Mouse (Mus musculus) hindbrain, embryonic 14.5 days (tissue): ENCODE results near the gene Mark3. TPM values are rescaled to one million over a fixed set of nuclear protein-coding genes. Genes with fewer than 3 reads are reported as not detected.

Source experiments
- ATAC-seq: fragments of 200-750 bp; cut with Nextera tagmentation; 2 replicates; pipeline ENCODE4 v1.8.0; 2017; ENCODE audit warnings: moderate number of reproducible peaks, mild to moderate bottlenecking, moderate TSS enrichment, moderate library complexity; ENCODE audit not compliant: low FRiP score
- DNase-seq: peaks from one replicate; pipeline ENCODE4 v3.0.0-alpha.2; 2015; ENCODE audit warnings: low spot score
- H3K27ac ChIP-seq: fragments of 300-500 bp; sonication (generic); 2 replicates; pipeline ENCODE4 v1.5.1; 2014; ENCODE audit warnings: mild to moderate bottlenecking, moderate library complexity
- H3K27me3 ChIP-seq: fragments of 300-500 bp; sonication (generic); 2 replicates; pipeline ENCODE4 v1.6.1; 2014; ENCODE audit warnings: mild to moderate bottlenecking, low read length, mixed read lengths; ENCODE audit not compliant: control insufficient read depth, insufficient read depth
- H3K36me3 ChIP-seq: fragments of 300-500 bp; sonication (generic); replicated peaks from 2 replicates; pipeline ENCODE4 v1.6.1; 2014; ENCODE audit not compliant: control insufficient read depth, insufficient read depth
- H3K4me1 ChIP-seq: fragments of 300-500 bp; sonication (generic); replicated peaks from 2 replicates; pipeline ENCODE4 v1.6.1; 2014; ENCODE audit warnings: antibody characterized with exemption, low read length, mixed read lengths; ENCODE audit not compliant: control insufficient read depth, insufficient read depth
- H3K4me2 ChIP-seq: fragments of 300-500 bp; sonication (generic); replicated peaks from 2 replicates; pipeline ENCODE4 v1.6.1; 2014; ENCODE audit warnings: mild to moderate bottlenecking, moderate library complexity
- H3K4me3 ChIP-seq: fragments of 300-500 bp; sonication (generic); replicated peaks from 2 replicates; pipeline ENCODE4 v1.5.1; 2014; ENCODE audit warnings: mild to moderate bottlenecking, low read length
- H3K9ac ChIP-seq: fragments of 300-500 bp; sonication (generic); 2 replicates; pipeline ENCODE4 v1.6.1; 2014
- H3K9me3 ChIP-seq: fragments of 300-500 bp; sonication (generic); 2 replicates; pipeline ENCODE4 v1.6.1; 2016; ENCODE audit warnings: low read length; ENCODE audit not compliant: control insufficient read depth
- whole genome bisulfite sequencing: fragments of 180-500 bp; shearing (Covaris S2); extraction: QIAGEN DNeasy Blood & Tissue Kit; methylation state at CpG from one replicate; pipeline ENCODE4 v1.1.7; 2014; 5-methylcytosine and 5-hydroxymethylcytosine counted together
- polyA plus RNA-seq: library from polyadenylated mRNA; unstranded; fragments of >200 nt; fragmentation: Nextera tagmentation; extraction: Ambion mirVana; gene quantifications from 2 replicates; pipeline ENCODE4 v1.2.1, GENCODE M21; 2014

Gene Mark3
- polyA plus RNA-seq, 1 experiment from 2014 or later, result 76.4 TPM

DNA sequence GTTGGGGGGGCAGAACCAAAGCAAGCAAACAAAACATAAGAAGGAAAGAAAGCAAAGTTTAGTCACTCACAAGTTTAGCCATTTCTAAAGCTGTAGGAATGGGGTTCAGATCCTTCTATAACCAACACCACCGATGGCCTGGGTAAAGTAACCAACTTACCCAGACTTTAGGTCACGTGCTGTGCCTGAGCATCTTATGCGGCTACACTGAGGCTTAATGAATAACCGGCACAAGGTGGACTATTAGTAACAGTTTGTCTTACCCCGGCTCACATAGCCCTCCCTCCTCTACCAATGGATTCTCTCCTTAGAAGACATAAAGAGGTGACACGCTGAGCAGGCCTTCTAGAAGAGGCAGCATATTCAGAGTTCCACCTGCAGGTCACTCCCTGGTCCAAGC is 1.0 kb upstream of the Mark3 start:
- ATAC-seq (no peak), DNase-seq (no peak)
- Histone ChIP-seq H3K4me2 (peak overlapping the region; percentile 96), H3K36me3 (peaks cover 3% of the 10 kb centered on the region; the same call in 1 of the 2 replicates), H3K27me3 (no peaks in the 10 kb centered on the region), H3K4me1 (peaks cover 29% of the 10 kb centered on the region), H3K9ac (peak overlapping the region; percentile 99), H3K9me3 (no peaks in the 10 kb centered on the region), H3K4me3 (peak overlapping the region; percentile 100), H3K27ac (peak overlapping the region; percentile 98)
- 30% methylated on average over 6 of the region's 6 CpGs for WGBS

DNA sequence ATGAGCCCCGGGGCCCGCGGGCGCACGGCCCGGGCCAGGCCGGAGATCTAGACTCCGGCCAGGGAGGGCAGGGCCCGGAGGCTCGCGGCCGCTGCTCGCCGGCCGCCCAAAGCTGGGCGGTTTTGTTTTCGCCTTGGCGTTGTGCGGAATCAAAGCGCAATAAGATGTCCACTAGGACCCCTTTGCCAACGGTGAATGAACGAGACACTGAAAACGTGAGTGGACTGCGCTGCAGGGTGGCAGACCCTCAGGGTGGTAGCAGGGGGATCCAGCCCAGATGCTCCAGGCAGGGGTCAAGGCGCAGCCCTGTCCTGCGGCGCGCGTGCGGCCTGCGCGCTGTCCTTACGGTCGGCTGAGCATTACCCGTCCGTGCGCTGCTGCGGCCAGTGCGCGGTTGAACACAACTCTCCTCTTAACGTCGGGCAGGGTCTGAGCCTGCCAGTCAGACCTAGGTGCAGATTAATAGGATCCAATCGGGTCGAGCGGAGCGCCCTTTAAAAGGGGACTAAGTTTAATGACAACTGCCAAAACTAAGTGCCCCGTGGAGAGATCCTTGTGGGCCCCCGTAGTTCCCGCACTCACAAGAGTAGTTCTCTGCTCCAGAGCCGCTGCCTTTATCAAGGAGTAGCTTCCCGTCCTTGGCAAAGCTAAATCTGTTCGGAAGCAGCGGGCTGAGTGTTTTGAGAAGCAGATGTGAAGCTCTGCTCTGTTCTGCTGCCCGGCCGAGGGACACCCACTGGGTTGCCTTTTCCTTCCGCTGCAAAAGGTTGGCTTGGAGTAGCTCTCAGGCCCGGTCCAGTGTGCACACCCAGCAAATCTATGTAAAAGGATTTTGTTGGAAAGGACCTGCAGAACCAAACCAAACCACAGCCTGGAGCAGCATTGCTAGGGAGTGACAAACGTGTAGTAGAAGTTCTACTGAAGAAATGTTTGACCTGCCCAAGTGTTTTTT is 840 bp downstream of the Mark3 start:
- Histone ChIP-seq H3K4me3 (peak overlapping the region; percentile 100), H3K27me3 (no peaks in the 10 kb centered on the region), H3K9me3 (no peaks in the 10 kb centered on the region), H3K4me1 (peaks cover 29% of the 10 kb centered on the region), H3K36me3 (peaks cover 3% of the 10 kb centered on the region; the same call in 1 of the 2 replicates), H3K9ac (peak overlapping the region; percentile 99), H3K27ac (peak overlapping the region; percentile 98), H3K4me2 (peak overlapping the region; percentile 96)
- ATAC-seq (peak; percentile 26), DNase-seq (peak; percentile 25)
- WGBS, result under 1% methylated on average over 58 of the region's 58 CpGs

DNA sequence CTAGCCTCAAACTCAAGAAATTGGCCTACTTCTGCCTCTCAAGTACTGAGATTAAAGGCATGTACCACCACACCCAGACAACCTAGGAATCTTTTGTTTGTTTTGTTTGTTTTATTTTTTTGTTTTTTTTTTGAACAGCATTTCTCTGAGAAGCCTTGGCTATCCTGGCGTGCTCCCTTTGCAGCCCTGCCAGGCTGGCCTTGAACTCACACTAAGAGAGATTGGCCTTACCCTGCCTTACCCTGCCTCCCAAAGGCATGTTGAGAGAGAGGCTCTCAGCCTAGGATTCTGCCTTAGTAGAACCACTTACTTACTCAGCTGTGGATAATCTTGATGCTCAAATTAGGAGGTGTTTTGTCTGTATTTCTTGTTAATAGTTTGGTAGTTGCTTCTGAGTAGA is 8.7 kb downstream of the Mark3 start:
- Histone ChIP-seq H3K27me3 (no peaks in the 10 kb centered on the region), H3K4me1 (0 out of 2 replicates have a peak, but pooled peaks cover 4% of the 10 kb centered on the region), H3K4me3 (no peak overlapping the region), H3K36me3 (no peaks in the 10 kb centered on the region), H3K4me2 (no peak overlapping the region), H3K9ac (no peak overlapping the region), H3K9me3 (no peaks in the 10 kb centered on the region), H3K27ac (no peak overlapping the region)
- 96% methylated on average over 1 of the region's 1 CpGs for WGBS
- DNase-seq (no peak), ATAC-seq (no peak)

DNA sequence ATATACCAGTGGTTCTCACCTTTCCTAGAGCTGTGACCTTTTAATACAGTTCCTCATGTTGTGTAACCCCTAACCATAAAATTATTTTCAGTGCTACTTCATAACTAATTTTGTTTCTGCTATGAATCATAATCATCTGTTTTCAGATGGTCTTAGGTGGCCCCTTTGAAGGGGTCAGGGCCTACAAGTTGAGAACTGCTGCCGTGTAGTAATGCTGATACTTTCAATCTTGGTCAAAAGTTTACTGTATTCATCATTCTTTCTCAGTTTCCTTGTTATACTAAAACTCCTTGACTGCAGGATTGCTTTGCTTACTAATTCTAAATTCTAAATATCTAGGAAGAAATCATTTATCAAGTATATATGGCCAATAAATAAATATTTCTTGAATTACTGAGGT is 10.1 kb downstream of the Mark3 start:
- Histone ChIP-seq H3K4me2 (no peak overlapping the region), H3K4me1 (peaks cover 11% of the 10 kb centered on the region), H3K9ac (no peak overlapping the region), H3K27ac (no peak overlapping the region), H3K4me3 (no peak overlapping the region), H3K36me3 (no peaks in the 10 kb centered on the region), H3K9me3 (no peaks in the 10 kb centered on the region), H3K27me3 (no peaks in the 10 kb centered on the region)
- 95% methylated on average over 1 of the region's 1 CpGs for WGBS
- DNase-seq (no peak), ATAC-seq (no peak)

DNA sequence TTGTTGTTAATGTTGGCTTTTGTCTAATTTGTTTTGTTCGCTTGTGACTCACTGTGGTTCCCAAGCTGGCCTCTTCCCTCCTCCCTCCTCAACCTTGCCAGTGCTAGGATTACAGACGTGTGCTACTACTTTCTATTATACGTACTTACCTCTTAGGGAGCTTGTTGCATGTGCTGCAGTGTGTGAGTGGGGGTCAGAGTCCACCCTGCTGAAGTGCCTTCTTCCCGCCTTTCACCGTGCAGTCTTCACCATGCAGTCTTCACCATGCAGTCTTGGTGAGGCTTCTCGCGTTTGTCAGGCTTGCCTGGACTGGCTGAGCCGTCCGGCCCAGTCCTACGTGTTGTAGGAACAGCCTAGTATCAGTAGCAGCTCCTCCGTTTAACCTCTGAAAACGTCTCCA is 12.9 kb downstream of the Mark3 start:
- ATAC-seq, result no peak
- no peak overlapping the region for H3K27ac ChIP-seq
- H3K27me3 ChIP-seq, result no peaks in the 10 kb centered on the region
- H3K9me3 ChIP-seq, result no peaks in the 10 kb centered on the region
- WGBS, result 89% methylated on average over 12 of the region's 12 CpGs
- H3K4me2 ChIP-seq, result no peak overlapping the region
- no peak overlapping the region for H3K4me3 ChIP-seq
- no peaks in the 10 kb centered on the region for H3K36me3 ChIP-seq
- no peak overlapping the region for H3K9ac ChIP-seq
- no peak for DNase-seq
- peaks cover 11% of the 10 kb centered on the region for H3K4me1 ChIP-seq

DNA sequence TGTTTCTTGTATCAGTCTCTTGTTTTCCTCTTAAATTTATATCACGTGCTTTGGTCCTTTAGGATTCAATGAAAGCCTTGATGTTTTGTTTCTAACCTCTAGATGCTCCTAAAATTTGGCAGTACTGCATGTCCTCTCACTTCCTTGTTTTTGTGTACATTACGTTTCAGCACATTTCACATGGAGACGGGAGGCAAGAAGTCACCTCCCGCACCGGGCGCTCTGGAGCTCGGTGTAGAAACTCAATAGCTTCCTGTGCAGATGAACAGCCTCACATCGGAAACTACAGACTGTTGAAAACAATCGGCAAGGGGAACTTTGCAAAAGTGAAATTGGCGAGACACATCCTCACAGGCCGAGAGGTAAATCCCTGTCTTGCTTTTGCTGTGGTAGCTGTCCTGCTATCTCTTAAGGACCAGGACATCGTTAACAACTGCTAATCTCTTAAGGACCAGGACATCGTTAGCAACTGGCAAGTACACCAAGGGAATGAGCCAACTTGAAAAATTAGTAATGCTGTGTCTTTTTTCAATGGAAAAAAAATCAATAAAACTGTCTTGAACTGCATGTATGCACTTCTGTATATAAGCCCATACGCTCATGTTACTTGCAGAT is 18.2 kb downstream of the Mark3 start:
- no peak overlapping the region for H3K9ac ChIP-seq

DNA sequence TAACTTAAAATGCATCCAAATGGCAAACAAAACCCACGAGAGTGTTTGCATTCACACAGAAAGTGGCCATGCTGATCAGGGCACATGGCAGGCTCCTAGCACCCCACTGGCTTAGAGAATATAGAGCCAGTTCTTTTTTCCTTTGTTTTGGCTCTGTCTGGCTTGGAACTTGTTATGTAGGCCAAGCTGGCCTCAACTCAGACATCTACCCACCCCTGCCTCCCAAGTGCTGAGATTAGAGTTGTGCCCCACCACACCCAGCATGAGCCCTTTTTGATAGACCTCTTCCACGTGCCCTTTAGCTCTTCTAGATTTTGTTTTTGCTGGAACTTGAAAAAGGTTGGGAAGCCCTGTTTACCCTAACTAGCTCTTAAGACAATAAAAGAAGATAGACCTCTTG is 19.5 kb downstream of the Mark3 start:
- no peak overlapping the region for H3K9ac ChIP-seq
- no peak overlapping the region for H3K4me2 ChIP-seq
- no peak overlapping the region for H3K27ac ChIP-seq
- no peak for ATAC-seq
- DNase-seq, result no peak
- H3K9me3 ChIP-seq, result no peaks in the 10 kb centered on the region
- WGBS, result 76% methylated on average over 2 of the region's 2 CpGs
- H3K27me3 ChIP-seq, result no peaks in the 10 kb centered on the region
- H3K4me3 ChIP-seq, result no peak overlapping the region
- peaks cover 3% of the 10 kb centered on the region for H3K4me1 ChIP-seq
- peaks cover 57% of the 10 kb centered on the region for H3K36me3 ChIP-seq

More for the DNA sequence above, 18.2 kb downstream of the Mark3 start:
- Histone ChIP-seq H3K4me1 (peaks cover 6% of the 10 kb centered on the region), H3K4me3 (no peak overlapping the region), H3K27me3 (no peaks in the 10 kb centered on the region), H3K4me2 (no peak overlapping the region), H3K36me3 (peaks cover 46% of the 10 kb centered on the region), H3K27ac (no peak overlapping the region), H3K9me3 (no peaks in the 10 kb centered on the region)
- no peak for DNase-seq
- no peak for ATAC-seq
- WGBS, result 90% methylated on average over 14 of the region's 14 CpGs

DNA sequence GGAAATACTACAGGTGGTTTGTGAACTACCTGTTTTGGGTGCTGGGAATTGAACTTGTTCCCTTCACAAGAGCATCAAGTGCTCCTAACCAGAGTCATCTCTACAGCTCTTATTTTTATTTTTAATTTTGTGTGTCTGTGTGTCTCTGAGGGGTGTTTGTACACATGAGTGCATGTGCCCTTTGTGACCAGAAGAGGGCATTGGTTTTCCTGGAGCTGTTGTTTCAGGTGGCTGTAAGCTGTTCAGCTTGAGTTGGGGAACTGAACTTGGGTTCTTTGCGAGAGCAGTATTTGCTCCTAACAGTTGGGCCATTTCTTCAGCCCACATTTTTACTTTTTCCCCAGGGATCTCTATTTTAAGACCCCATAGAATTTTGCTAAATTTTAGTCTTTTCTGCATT is 23.0 kb downstream of the Mark3 start:
- Histone ChIP-seq H3K4me3 (no peak overlapping the region), H3K9ac (no peak overlapping the region), H3K9me3 (no peaks in the 10 kb centered on the region), H3K27ac (no peak overlapping the region), H3K27me3 (no peaks in the 10 kb centered on the region), H3K4me2 (no peak overlapping the region), H3K4me1 (no peaks in the 10 kb centered on the region), H3K36me3 (peaks cover 80% of the 10 kb centered on the region)
- DNase-seq (no peak), ATAC-seq (no peak)
- WGBS, result 91% methylated on average over 1 of the region's 1 CpGs

DNA sequence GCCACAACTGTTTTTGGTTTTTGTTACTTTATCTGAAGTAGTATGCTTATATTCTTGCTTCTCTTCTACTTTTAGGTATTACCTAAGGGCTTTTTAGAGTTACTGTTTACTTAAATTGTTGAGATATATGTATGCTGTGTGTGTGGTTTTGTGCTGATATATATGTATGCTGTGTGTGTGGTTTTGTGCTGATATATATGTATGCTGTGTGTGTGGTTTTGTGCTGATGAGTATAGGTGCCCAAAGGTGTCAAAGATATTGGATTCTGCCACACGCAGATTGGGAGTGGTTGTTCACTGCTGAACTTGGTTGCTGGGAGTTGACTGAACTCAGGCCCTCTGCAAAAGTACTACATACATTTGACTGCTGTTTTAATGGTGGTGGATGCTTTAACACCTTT is 24.6 kb downstream of the Mark3 start:
- 96% methylated on average over 1 of the region's 1 CpGs for WGBS

More for the DNA sequence above, 24.6 kb downstream of the Mark3 start:
- H3K36me3 ChIP-seq, result peaks cover 70% of the 10 kb centered on the region
- no peak overlapping the region for H3K9ac ChIP-seq
- no peak for DNase-seq
- no peak overlapping the region for H3K4me3 ChIP-seq
- no peaks in the 10 kb centered on the region for H3K9me3 ChIP-seq
- ATAC-seq, result no peak
- H3K4me2 ChIP-seq, result no peak overlapping the region
- H3K4me1 ChIP-seq, result no peaks in the 10 kb centered on the region
- no peak overlapping the region for H3K27ac ChIP-seq
- H3K27me3 ChIP-seq, result no peaks in the 10 kb centered on the region
